Mouse (Mus musculus) gastrocnemius, postnatal 10 days (tissue): ENCODE measurements around the gene 9830107B12Rik. TPM values are rescaled to one million over a fixed set of nuclear protein-coding genes. Genes with fewer than 3 reads are reported as not detected.
"Not testable (repeated sequence)": the region's sequence is repeated elsewhere in the genome, so short reads cannot be mapped to it uniquely, and the experiment has no call there.

ENCODE experiments used
- DNase-seq: peaks from one replicate; pipeline ENCODE4 v3.0.0; 2021; ENCODE audit warnings: mixed read lengths
- long read RNA-seq, 2 experiments: library from polyadenylated mRNA; stranded (forward); transcript quantifications; one replicate each; pipeline ENCODE4 v2.0.0; 2021
- total RNA-seq, 2 experiments: library from RNA; stranded (reverse); gene quantifications; 2 replicates each; pipeline ENCODE4 v1.2.3; 2021

Gene 9830107B12Rik
- not detected for total RNA-seq
- long read RNA-seq, experiment 1: 0 reads
- long read RNA-seq, experiment 2: 0 reads

DNA sequence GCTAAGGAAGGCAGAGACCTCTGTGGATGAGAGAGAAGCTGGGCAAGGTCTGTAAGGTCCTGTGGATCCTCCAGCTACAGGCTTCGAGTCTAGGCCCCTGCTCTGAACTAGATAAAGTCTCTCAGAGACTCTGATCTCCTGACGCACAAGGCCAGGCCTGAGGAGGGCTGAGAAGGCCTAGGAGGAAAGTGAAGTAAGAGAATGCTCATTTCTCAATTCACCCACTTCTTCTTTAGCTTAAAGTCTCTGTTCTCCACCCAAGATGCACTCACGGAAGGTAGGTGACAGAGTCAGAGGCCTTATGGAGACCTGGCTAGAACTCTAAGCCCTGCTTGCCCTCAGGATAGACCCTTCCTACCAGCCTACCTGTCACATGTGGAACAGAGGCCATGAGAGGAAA is at the start of gene 9830107B12Rik:
Gene 9830107B12Rik (minus strand): TSS at position 149 of the 400 bp plus-strand sequence.
- DNase-seq: no peak

GRCm38 (mm10) chr17:48192366-48192765 is 46.3 kb upstream of the 9830107B12Rik start:
- DNase-seq: no peak

DNA sequence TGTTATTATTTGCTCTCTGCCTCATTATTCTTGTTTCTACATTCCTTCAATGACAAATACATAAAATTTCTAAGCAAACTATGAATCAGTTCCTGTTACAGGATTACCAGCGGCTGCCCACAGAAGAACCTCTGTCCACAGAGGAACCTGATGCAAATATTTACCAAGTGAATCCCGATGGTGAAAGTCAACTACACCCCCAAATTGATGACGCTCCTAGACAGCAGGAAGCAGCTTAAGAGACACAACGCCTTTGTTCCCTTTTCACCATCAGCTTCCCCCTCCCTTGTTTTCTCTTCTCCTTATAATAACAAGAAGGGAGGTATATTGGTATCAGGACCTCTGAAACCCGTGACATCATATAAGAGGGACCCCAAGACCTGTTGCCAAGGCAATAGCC is 39.2 kb upstream of the 9830107B12Rik start:
- DNase-seq: no peak

- not testable (repeated sequence) for DNase-seq
Observed at GRCm38 (mm10) chr17:48167103-48167502, 21.0 kb upstream of the 9830107B12Rik start, which contains the start of gene A530064D06Rik. A530064D06Rik (minus strand) TSS chr17:48167275.

DNA sequence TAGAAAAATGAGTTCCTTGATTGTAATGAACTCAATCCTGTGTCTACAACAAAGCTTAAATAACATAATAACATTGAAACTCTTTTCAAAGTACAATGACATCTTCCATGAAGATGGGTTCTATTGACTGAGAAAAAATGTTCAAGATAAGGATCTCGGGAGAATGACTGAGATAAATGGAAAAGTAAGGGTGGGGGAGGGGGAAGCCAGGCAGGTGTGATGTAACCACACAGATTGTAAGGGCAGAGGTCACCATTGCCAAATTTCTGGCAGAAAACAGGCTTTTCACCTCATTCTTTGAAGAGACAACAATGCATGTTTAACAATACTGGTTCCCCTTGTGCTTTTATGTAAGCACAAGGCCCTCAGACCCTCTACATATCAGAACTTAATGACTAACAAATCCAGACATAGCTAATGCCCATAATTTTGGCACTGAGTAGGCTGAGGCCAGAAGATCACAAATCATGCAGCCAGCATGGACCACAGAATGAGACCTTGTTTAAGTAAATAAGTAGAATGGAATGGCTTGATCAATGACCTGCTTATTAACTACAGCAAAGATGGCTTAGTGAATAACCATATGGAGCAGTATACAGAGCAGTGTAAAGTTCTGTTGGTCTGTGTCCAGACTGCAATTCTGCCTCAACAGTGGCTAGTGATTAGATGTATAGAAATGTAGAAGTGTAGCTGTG is 11.5 kb upstream of the 9830107B12Rik start:
- no peak for DNase-seq

- DNase-seq: no peak
Observed at GRCm38 (mm10) chr17:48132810-48133209, 13.3 kb downstream of the 9830107B12Rik start.

DNA sequence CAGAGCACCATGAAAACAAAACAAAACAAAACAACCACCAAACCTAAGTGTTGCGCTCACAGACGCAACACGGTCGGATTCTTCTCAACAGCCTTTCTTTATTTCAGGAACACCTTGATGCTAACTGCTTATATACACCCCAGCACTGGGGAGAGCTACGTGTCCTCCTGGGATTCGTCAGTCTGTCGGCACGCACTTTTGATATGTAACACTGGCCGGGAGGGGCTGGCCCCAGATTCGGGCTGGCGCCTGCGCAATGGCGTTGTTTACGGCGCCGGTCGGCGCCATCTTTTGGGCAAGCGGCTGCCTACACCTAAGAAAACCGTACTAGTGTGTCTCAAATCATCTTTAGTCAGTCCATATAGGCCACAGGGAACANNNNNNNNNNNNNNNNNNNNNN is 25.6 kb downstream of the 9830107B12Rik start:
- DNase-seq: no peak

GRCm38 (mm10) chr17:48119656-48120055 is 26.4 kb downstream of the 9830107B12Rik start:
- DNase-seq: peak; percentile 90

DNA sequence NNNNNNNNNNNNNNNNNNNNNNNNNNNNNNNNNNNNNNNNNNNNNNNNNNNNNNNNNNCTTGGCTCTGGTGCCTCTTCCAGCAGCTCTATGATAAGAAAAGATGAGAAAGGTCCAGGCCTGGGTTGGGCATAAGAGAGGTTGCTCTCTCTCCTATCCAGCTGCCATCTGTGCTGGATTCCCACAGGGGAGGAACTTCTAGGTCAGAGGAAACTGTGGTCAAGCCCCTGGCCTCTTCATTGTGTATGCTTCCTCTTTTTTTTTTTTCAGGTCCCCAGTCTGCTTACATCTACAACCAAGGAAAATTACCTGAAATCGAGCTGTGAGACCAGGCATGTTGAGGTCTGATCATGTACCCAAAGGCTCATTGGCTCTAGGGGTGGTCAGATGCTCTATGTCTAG is 27.5 kb downstream of the 9830107B12Rik start:
- DNase-seq: no peak

DNA sequence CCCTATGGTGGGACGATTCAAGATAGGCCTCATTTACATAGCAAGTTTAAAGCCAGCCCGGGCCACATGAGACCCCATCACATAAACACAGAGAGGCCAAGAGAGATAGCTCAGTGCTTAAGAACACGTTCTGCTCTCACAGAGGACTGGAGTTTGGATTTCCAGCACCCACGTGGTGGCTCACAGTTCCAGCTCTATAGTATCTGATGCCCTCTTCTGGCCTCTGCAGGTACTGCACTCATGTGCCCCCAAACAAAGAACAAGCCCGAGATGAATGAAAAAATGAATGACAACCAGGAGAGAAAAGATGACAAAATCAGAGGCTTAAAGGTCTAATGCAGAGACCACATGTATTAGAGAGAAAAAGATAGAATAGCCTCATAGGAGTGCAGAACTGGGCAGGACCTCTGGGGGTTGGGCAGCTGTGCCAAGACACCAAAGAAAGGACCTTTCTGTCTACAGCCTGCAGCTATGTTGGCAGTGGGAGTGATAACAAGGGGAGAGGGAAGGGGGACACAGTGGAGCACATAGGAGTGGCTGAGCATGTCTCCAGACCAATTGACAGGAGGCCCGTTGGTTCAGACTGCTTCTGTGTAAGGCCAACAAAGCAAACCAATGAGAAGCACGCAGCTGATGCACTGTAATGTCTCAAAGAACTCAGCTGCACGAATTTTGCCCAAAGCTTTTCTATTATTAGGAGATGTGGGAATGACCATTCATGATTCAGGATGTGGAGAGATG is 35.4 kb downstream of the 9830107B12Rik start:
- peak; percentile 49 for DNase-seq

DNA sequence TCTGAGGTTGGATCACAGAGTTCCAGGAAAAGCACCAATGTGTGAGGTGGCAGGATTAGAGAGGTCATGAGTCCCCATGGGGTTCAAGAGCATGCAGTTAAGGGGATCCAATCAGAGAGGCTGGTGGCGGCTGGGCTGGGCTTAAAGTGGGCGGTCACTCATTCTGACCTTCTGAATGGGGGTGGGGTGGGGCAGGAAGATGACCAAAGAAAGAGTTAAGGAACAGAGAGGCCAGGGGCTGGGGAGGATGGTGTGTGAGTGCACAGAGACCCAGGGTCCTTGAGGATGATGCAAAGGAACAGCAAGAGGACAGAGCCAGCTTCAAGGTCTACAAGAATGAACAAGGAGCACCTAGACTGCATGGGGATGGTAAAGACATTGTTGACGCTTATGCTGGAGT is 37.5 kb downstream of the 9830107B12Rik start:
- DNase-seq: no peak

DNA sequence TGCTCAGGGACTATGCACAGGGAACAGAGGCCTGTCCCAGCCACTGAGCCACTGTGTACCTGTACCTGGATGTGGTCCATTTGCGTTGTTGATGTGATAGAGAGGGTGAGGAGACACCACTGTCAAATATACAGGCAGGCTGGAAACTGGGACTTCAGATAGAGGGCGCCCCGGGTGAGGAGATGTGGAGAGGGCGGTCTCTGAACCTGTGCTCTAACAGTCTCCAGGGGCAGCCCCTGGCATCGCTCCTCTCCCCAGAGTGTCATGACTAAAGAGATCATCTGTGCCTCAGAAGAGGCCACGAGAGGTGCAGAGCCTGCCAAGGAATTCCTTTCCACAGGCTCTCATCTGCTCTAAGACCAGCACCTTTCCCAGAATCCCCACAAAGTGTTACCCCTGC is 38.2 kb downstream of the 9830107B12Rik start:
- DNase-seq: no peak

DNA sequence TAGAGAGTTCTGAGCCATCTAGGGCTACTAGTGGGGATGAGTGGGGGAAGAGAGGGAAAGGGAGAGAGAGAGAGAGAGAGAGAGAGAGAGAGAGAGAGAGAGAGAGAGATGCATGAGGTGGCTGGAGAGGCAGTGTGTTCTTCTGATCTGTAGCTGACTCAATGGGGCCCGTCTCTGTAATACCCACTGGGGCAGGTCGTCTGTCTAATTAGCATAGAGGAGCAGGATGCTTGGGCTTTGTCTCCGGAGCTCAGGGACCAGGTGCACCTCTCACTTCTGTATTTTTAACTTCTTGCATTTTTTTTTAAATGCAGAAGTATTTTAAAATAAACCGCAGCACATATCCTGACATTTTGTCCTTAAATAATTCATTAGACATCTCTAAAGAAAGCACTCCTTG is 38.7 kb downstream of the 9830107B12Rik start:
- DNase-seq: no peak

DNA sequence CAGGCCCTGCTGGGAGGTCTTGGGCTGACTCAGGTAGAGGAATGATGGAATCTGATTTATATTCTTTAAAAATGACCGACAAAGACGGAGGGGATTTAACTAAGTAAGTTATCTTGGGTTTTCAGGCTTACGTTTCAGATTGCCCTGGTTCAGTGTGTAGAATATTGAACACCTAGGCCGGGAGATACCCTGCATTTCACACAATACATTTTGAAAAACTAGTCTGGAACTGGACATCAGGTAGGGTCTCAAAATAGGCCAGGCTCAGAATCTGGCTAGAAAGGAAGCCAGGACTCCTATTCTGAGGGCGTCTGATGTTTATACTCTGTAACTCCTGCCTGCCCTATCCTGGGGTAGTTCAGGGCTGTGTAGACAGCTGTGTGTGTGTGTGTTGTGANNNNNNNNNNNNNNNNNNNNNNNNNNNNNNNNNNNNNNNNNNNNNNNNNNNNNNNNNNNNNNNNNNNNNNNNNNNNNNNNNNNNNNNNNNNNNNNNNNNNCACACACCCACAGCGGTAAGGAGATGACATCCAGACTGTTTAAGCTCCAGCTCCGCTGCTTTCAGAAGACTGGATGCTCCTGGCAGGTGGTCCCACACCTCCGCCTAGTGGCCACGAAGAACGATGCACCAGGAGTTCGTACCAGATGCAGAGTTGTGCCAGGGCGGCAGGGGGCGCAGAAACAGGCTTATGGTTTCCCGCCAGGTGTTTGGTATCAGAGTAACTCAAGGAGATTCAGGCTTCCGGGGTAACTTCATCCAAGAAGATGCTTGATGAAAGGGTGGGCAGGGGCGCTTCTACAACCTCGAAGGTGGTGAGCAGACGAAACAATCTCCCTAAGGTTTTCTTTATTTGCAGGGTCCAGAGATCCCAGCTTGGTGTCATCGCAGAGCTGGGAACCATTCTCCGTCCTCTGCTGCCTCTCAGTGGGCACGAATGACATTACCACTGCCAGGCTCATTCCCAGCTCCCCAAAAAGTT is 45.3 kb downstream of the 9830107B12Rik start:
- peak; percentile 82 for DNase-seq

DNA sequence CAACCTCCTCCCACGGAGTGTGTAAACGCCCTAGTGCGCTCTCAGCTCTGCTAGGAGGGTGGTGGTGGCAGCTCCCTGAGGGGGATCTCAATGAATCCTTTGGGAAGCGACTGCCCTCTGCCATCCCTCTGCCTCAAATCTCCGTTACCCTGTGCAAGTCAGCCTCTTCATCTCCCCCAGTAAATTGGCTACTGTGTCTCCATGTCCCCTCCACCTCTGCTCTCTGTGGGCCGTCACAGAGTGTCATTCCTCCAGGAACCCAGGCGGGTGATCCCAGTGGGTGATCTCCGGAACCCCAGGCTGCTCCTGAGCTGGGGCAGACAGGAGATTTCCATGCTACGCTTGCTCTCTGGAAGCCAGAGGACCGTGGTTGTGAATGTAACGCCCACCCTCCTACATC is 46.8 kb downstream of the 9830107B12Rik start:
- no peak for DNase-seq

- DNase-seq: no peak
Observed at GRCm38 (mm10) chr17:48098528-48098890, 47.6 kb downstream of the 9830107B12Rik start.

DNA sequence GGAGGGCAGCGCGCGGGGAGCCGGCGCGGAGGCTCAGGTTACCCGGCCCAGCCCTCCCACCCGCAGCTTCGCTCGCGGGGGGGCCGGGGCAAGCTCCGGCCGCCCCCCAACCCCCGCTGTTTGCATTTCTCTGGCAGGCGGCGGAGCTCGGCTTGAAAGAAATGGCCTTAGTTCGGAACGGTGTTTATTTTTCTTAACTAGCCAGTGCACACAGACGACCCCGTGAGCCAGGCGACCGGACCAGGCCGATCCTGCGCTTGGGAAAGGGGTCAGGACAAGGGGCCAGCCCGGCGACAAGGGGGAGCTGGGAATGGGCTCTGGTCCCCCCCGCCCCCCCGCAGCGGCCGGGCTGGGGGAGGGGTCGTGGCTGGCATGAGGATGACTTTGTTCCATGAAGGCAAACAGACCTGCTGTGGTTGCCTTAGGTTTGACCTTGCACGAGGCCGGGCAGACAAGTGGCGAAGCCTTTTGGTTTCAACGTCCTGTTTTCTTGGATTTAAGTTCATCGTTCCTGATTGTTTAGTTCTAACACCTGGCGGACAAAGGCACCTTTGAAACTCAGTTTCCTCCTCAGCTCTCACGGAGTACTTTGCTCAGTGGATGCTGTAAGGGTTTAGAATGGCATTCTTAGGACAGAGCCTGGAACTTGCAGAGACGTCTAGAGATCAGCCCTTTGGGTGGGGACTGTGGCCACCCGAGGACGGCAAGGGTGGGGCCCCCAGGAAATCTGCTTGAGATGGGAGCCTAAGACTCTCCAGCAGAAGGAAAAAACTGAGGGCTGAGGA is 48.1 kb downstream of the 9830107B12Rik start:
- no peak for DNase-seq

- peak; percentile 45 for DNase-seq
Observed at GRCm38 (mm10) chr17:48097011-48097742, 48.9 kb downstream of the 9830107B12Rik start.

- DNase-seq: no peak
Observed at GRCm38 (mm10) chr17:48096321-48096720, 49.7 kb downstream of the 9830107B12Rik start.

GRCm38 (mm10) chr17:48095718-48096121 is 50.3 kb downstream of the 9830107B12Rik start:
- no peak for DNase-seq
